10 mouse cellular contexts compared by ENCODE assay signal in the genomic region with DNA sequence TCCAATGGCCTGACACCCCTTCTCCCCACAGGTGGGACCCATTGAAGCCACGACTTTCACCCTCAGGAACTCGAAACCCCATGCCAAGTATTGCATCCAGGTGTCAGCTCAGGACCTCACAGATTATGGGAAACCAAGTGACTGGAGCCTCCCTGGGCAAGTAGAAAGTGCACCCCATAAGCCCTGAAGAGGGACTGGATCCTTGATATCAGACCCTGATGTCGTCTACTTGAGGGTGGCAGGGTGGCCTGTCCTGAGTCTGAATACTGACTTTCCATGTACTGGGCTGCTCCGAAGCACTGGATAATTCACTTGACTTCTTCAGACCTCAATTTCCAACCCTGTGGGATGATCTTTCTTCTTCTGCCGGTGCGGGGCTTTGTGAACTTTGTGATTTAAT. TPM values are rescaled to one million over a fixed set of nuclear protein-coding genes. Genes with fewer than 3 reads are reported as not detected.
DNase-seq lines count a peak whose midpoint lies in the region; ATAC-seq and TF ChIP-seq lines count a peak whose summit lies in the region.
"Had no signal": no experiment of that assay in that cellular context is flagged by ENCODE, and none has a peak within 500 bp of the region (broad histone marks: within the 10 kb centered on the region; RNA-seq: fewer than 3 reads in every experiment).

No protein-coding gene starts in this region.

- H3K9me3 ChIP-seq in heart, embryonic 14.5 days (ENCODE audit: control insufficient read depth, low read length), result no peaks in the 10 kb centered on the region
- no peaks in the 10 kb centered on the region for H3K9me3 ChIP-seq in ES-Bruce4 (replicated peaks; ENCODE audit: control insufficient read depth, insufficient read depth, low read length, poor library complexity, severe bottlenecking)
- no peaks in the 10 kb centered on the region for H3K9me3 ChIP-seq in forebrain, embryonic 15.5 days
- H3K9me3 ChIP-seq in liver, embryonic 14.5 days (ENCODE audit: control insufficient read depth, low read length), result no peaks in the 10 kb centered on the region

- H3K4me2 ChIP-seq in heart, embryonic 14.5 days (ENCODE audit: low read length), result peak overlapping the region; percentile 62
- H3K4me2 ChIP-seq in forebrain, embryonic 15.5 days (replicated peaks), result peak overlapping the region; percentile 91
- peak overlapping the region; percentile 59 for H3K4me2 ChIP-seq in liver, embryonic 14.5 days (ENCODE audit: low read depth)

- peak overlapping the region; percentile 38 to 46; a peak in 3 of 4 replicates for H3K4me3 ChIP-seq in heart, embryonic 14.5 days (ENCODE audit: control insufficient read depth in 1 of 2, insufficient read depth in 1 of 2, low read depth in 1 of 2, low read length in 2 of 2)
- peak overlapping the region; percentile 71 for H3K4me3 ChIP-seq in ES-Bruce4 (ENCODE audit: low read depth, low read length)
- peak overlapping the region; percentile 61 for H3K4me3 ChIP-seq in forebrain, embryonic 15.5 days
- peak overlapping the region; percentile 45 to 50; a peak in 3 of 4 replicates for H3K4me3 ChIP-seq in liver, embryonic 14.5 days (ENCODE audit: insufficient read depth in 1 of 2, low read depth in 2 of 2, low read length in 2 of 2)

- DNase-seq in heart, postnatal 25 days (ENCODE audit: low spot score), result no peak
- DNase-seq in liver, embryonic 14.5 days (ENCODE audit: low read depth in 3 of 3, low spot score in 3 of 3), result no peak
- DNase-seq in thymus, adult 18-20 months, result no peak
- DNase-seq in thymus, postnatal 36 days, result no peak
- no peak for DNase-seq in urinary bladder, postnatal 36 days (ENCODE audit: low spot score in 2 of 2)

- peaks cover 10% of the 10 kb centered on the region for H3K36me3 ChIP-seq in heart, embryonic 14.5 days (ENCODE audit: control insufficient read depth, insufficient read depth, low read length)
- no peaks in the 10 kb centered on the region for H3K36me3 ChIP-seq in ES-Bruce4 (ENCODE audit: control insufficient read depth, insufficient read depth, low read length, poor library complexity, severe bottlenecking)
- H3K36me3 ChIP-seq in forebrain, embryonic 15.5 days, result 0 out of 2 replicates have a peak, but pooled peaks cover 4% of the 10 kb centered on the region
- H3K36me3 ChIP-seq in liver, embryonic 14.5 days (replicated peaks; ENCODE audit: control insufficient read depth, insufficient read depth, low read depth), result no peaks in the 10 kb centered on the region; the same call in 1 of the 2 replicates

- 33% methylated on average over 6 of the region's 6 CpGs for WGBS in heart, embryonic 14.5 days
- 31% methylated on average over 6 of the region's 6 CpGs for WGBS in forebrain, embryonic 15.5 days
- 46% methylated on average over 6 of the region's 6 CpGs for WGBS in liver, embryonic 14.5 days (ENCODE audit: insufficient replicate concordance)

- no peak for TF ChIP-seq POLR2A in ES-Bruce4 (IDR thresholded peaks at IDR 0.05; ENCODE audit: insufficient read depth, low read length)

- no peak for TF ChIP-seq EP300 in ES-Bruce4 (IDR thresholded peaks at IDR 0.05; ENCODE audit: insufficient read depth, low read depth, low read length)
- no peak for TF ChIP-seq EP300 in liver, embryonic 14.5 days (IDR thresholded peaks at IDR 0.05; ENCODE audit: low read depth)

- H3K27me3 ChIP-seq in heart, embryonic 14.5 days (ENCODE audit: control insufficient read depth, insufficient read depth, low read length), result peaks cover 17% of the 10 kb centered on the region
- H3K27me3 ChIP-seq in ES-Bruce4 (ENCODE audit: control insufficient read depth, insufficient read depth, low read length, poor library complexity, severe bottlenecking), result no peaks in the 10 kb centered on the region
- 0 out of 2 replicates have a peak, but pooled peaks cover 3% of the 10 kb centered on the region for H3K27me3 ChIP-seq in forebrain, embryonic 15.5 days
- no peaks in the 10 kb centered on the region for H3K27me3 ChIP-seq in liver, embryonic 14.5 days (ENCODE audit: control insufficient read depth, insufficient read depth, low read length)

- TF ChIP-seq CTCF in ES-Bruce4 (IDR thresholded peaks at IDR 0.05; ENCODE audit: low read depth, low read length), result no peak
- no peak for TF ChIP-seq CTCF in liver, embryonic 14.5 days (IDR thresholded peaks at IDR 0.05; ENCODE audit: low read depth)

- no peak overlapping the region for H3K27ac ChIP-seq in heart, embryonic 14.5 days (replicated peaks in 1 of 2; ENCODE audit: control insufficient read depth in 1 of 2, insufficient read depth in 1 of 2, low read depth in 2 of 2, low read length in 2 of 2)
- H3K27ac ChIP-seq in ES-Bruce4 (ENCODE audit: insufficient read depth, low read length), result peak overlapping the region; percentile 8; the same call in 1 of the 2 replicates
- H3K27ac ChIP-seq in forebrain, embryonic 15.5 days (replicated peaks), result peak overlapping the region; percentile 35
- no peak overlapping the region for H3K27ac ChIP-seq in liver, embryonic 14.5 days

- peaks cover 15 to 18% of the 10 kb centered on the region in 2 experiments for H3K4me1 ChIP-seq in heart, embryonic 14.5 days (ENCODE audit: control insufficient read depth in 2 of 2, insufficient read depth in 2 of 2, low read length in 2 of 2)
- peaks cover 14% of the 10 kb centered on the region for H3K4me1 ChIP-seq in ES-Bruce4 (ENCODE audit: control insufficient read depth, insufficient read depth, low read length)
- peaks cover 40% of the 10 kb centered on the region for H3K4me1 ChIP-seq in forebrain, embryonic 15.5 days
- H3K4me1 ChIP-seq in liver, embryonic 14.5 days (replicated peaks; ENCODE audit: control insufficient read depth in 2 of 2, insufficient read depth in 2 of 2, low read length in 1 of 2), result peaks cover 6 to 20% of the 10 kb centered on the region in 2 experiments

- H3K9ac ChIP-seq in heart, embryonic 14.5 days (ENCODE audit: low read length), result no peak overlapping the region
- H3K9ac ChIP-seq in ES-Bruce4 (ENCODE audit: low read depth, poor library complexity, severe bottlenecking), result peak overlapping the region; percentile 32
- peak overlapping the region; percentile 68 for H3K9ac ChIP-seq in forebrain, embryonic 15.5 days (replicated peaks)
- H3K9ac ChIP-seq in liver, embryonic 14.5 days (replicated peaks), result no peak overlapping the region

- no peak for ATAC-seq in heart, embryonic 14.5 days (ENCODE audit: insufficient number of reproducible peaks, insufficient read depth, low FRiP score, low read depth)
- ATAC-seq in forebrain, embryonic 15.5 days (replicated peaks), result no peak
- no peak for ATAC-seq in liver, embryonic 14.5 days (ENCODE audit: insufficient read depth)

- intact Hi-C loops in heart, postnatal 25 days (cut with DNase I), result loop anchor here (5.0 kb wide), 3 partner anchors 74 to 301 kb away; a partner anchor contains a TSS

RNA-seq across cellular contexts. Expression of a gene that starts 2.3 kb away (rescaled TPM):
- 8.9 and 13.5 TPM in 2 replicates for polyA plus RNA-seq in heart, embryonic 14.5 days (2014; fragmentation: Nextera tagmentation; extraction: Ambion mirVana)
- 1 to 10 TPM; 9.6 to 9.7 TPM for total RNA-seq in heart, postnatal 25 days (2021)
- polyA plus RNA-seq in ES-Bruce4 (2011; ENCODE audit: insufficient read depth, insufficient read length, low read depth, missing spikeins), result 10.7 and 11.0 TPM in 2 replicates
- 25.2 and 27.8 TPM in 2 replicates for polyA plus RNA-seq in forebrain, embryonic 15.5 days (2015; fragmentation: Nextera tagmentation; extraction: Ambion mirVana)
- polyA plus RNA-seq in liver, embryonic 14.5 days (2012; rRNA removed), result 3.2 and 5.1 TPM in 2 replicates
- polyA plus RNA-seq in liver, embryonic 14.5 days (2014; fragmentation: Nextera tagmentation; extraction: Ambion mirVana), result 5.2 and 6.4 TPM in 2 replicates

RNA-seq across cellular contexts. Expression of a gene that starts 4.2 kb away (rescaled TPM):
- 1.0 and 1.3 TPM in 2 replicates for polyA plus RNA-seq in heart, embryonic 14.5 days (2014; fragmentation: Nextera tagmentation; extraction: Ambion mirVana)
- under 1 TPM; 0.75 to 0.81 TPM for total RNA-seq in heart, postnatal 25 days (2021)
- not detected in 2 replicates for polyA plus RNA-seq in ES-Bruce4 (2011; ENCODE audit: insufficient read depth, insufficient read length, low read depth, missing spikeins)
- 3.1 and 3.9 TPM in 2 replicates for polyA plus RNA-seq in forebrain, embryonic 15.5 days (2015; fragmentation: Nextera tagmentation; extraction: Ambion mirVana)
- 4.1 and 5.5 TPM in 2 replicates for polyA plus RNA-seq in liver, embryonic 14.5 days (2012; rRNA removed)
- polyA plus RNA-seq in liver, embryonic 14.5 days (2014; fragmentation: Nextera tagmentation; extraction: Ambion mirVana), result 3.0 and 4.5 TPM in 2 replicates

RNA-seq across cellular contexts. Expression of a gene that starts 7.3 kb away (rescaled TPM):
- 4.5 and 5.1 TPM in 2 replicates for polyA plus RNA-seq in heart, embryonic 14.5 days (2014; fragmentation: Nextera tagmentation; extraction: Ambion mirVana)
- total RNA-seq in heart, postnatal 25 days (2021), result 1 to 10 TPM; 3.1 to 3.6 TPM
- polyA plus RNA-seq in ES-Bruce4 (2011; ENCODE audit: insufficient read depth, insufficient read length, low read depth, missing spikeins), result 7.5 and 7.8 TPM in 2 replicates
- 6.9 and 7.9 TPM in 2 replicates for polyA plus RNA-seq in forebrain, embryonic 15.5 days (2015; fragmentation: Nextera tagmentation; extraction: Ambion mirVana)
- 0.44 and 0.76 TPM in 2 replicates for polyA plus RNA-seq in liver, embryonic 14.5 days (2012; rRNA removed)
- polyA plus RNA-seq in liver, embryonic 14.5 days (2014; fragmentation: Nextera tagmentation; extraction: Ambion mirVana), result 2.1 and 2.5 TPM in 2 replicates

RNA-seq across cellular contexts. Expression of a gene that starts 13.7 kb away (rescaled TPM):
- 7.1 and 7.3 TPM in 2 replicates for polyA plus RNA-seq in heart, embryonic 14.5 days (2014; fragmentation: Nextera tagmentation; extraction: Ambion mirVana)
- total RNA-seq in heart, postnatal 25 days (2021), result under 1 TPM; 0.49 to 0.92 TPM
- 2.5 and 4.3 TPM in 2 replicates for polyA plus RNA-seq in ES-Bruce4 (2011; ENCODE audit: insufficient read depth, insufficient read length, low read depth, missing spikeins)
- polyA plus RNA-seq in forebrain, embryonic 15.5 days (2015; fragmentation: Nextera tagmentation; extraction: Ambion mirVana), result 118 and 121 TPM in 2 replicates
- polyA plus RNA-seq in liver, embryonic 14.5 days (2012; rRNA removed), result 0.31 and 0.83 TPM in 2 replicates
- not detected in 2 replicates for polyA plus RNA-seq in liver, embryonic 14.5 days (2014; fragmentation: Nextera tagmentation; extraction: Ambion mirVana)

RNA-seq across cellular contexts. Expression of a gene that starts 29.7 kb away (rescaled TPM):
- 1.6 and 1.8 TPM in 2 replicates for polyA plus RNA-seq in heart, embryonic 14.5 days (2014; fragmentation: Nextera tagmentation; extraction: Ambion mirVana)
- total RNA-seq in heart, postnatal 25 days (2021), result under 1 TPM in 1 of 2 experiments, not detected in 1; 0.47 TPM
- 22.0 and 46.7 TPM in 2 replicates for polyA plus RNA-seq in ES-Bruce4 (2011; ENCODE audit: insufficient read depth, insufficient read length, low read depth, missing spikeins)
- 127 and 151 TPM in 2 replicates for polyA plus RNA-seq in forebrain, embryonic 15.5 days (2015; fragmentation: Nextera tagmentation; extraction: Ambion mirVana)
- polyA plus RNA-seq in liver, embryonic 14.5 days (2012; rRNA removed), result 0.27 and 0.30 TPM in 2 replicates
- polyA plus RNA-seq in liver, embryonic 14.5 days (2014; fragmentation: Nextera tagmentation; extraction: Ambion mirVana), result 0.19 and 0.33 TPM in 2 replicates
- total RNA-seq: heart, postnatal 36 days; MEL had no signal

Comparison
In these comparisons a context has a peak if more than half of its experiments do, and no peak if none do; other contexts are left out.
1. H3K27ac ChIP-seq: peak in ES-Bruce4 (single experiment) and forebrain, embryonic 15.5 days (single experiment); none in heart, embryonic 14.5 days (0 of 2) and liver, embryonic 14.5 days (single experiment).
2. H3K9ac ChIP-seq: peak in ES-Bruce4 (single experiment) and forebrain, embryonic 15.5 days (single experiment); none in heart, embryonic 14.5 days (single experiment) and liver, embryonic 14.5 days (single experiment).
3. Peak in every context shown above with its lines, with median percentiles within 50 percentile points of each other: H3K4me2 ChIP-seq and H3K4me3 ChIP-seq.